Mouse (Mus musculus) c-Kit-positive CD71-positive TER-119-positive erythroid progenitor cells, embryonic 14.5 days (primary cell): ENCODE measurements around the gene Arhgap1.

ENCODE experiments used
- DNase-seq: peaks from one replicate; pipeline ENCODE4 v3.0.0-alpha.2; 2013; ENCODE audit warnings: low spot score

The Arhgap1 gene

DNA sequence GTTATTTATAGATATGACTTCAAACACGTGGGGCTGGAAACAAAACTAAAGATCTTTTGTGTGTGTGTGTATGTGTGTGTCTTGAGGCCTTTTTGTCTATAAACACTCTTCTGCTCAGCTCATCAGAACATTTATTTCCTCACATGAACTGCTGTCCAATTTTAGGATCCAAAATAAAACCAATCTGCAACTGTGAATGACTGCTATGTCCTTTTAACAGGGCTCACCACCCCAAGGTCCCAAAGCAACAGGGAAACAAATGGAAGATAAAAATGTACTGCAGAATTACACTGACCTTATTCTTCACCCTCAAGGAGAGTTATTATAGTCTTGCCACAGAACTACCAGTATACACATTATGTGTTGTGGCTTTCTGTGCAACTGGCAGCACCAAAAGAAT is 49.6 kb downstream of the Arhgap1 start:
- DNase-seq, result no peak

DNA sequence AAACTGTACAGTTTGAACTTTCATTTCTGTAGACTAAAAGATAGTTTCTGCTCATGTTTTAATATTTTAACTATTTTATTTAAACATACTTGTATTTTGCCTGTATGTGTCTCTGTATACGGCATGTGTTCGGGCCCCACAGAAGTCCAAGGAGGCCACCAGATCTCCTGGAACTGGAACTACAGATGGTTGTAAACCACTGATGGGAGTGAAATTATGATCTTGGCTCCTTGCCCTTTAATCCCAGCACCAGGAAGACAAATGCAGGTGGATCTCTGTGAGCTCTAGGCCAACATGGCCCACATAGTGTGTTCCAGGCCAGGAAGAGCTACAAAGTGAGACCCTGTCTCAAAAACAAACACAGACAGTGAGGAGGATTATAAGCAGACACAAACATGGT is 51.7 kb downstream of the Arhgap1 start:
- no peak for DNase-seq

- no peak for DNase-seq
Measured at GRCm38 (mm10) chr2:91705736-91706135, 56.1 kb downstream of the Arhgap1 start.

DNA sequence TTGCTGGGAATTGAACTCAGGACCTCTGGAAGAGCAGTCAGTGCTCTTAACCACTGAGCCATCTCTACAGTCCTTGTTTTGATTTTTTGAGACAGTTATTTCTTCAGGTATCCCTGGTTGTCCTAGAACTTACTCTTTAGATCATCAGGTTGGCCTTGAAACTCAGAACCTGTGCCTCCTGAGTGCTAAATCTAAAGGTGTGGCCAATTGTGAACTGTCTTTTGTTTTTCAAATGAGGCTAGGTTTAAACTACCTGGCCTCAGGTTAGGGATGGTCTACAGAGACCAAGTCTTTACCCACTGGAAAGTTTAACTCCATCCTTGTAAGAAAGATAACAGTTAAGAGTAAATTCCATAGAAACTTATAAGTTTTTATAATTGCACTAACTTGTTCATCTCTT is 56.8 kb downstream of the Arhgap1 start:
- DNase-seq, result no peak

DNA sequence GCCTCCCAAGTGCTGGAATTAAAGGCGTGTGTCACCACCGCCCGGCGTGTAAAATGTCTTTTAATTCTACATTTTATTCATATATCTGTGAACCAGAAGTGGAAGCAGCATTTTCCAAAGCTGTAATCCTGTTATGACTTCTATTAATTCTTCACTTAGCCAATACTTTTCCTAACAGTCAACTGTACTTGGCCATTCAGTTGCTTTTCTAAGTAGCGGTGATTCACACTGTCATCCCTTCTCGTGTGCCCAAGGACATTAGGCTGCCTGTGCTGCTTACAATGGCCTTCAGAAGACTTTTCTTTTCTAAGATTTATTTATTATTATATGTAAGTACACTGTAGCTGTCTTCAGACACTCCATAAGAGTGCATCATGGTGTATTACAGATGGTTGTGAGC is 58.7 kb downstream of the Arhgap1 start:
- no peak for DNase-seq

- peak; percentile 90 for DNase-seq
Measured at GRCm38 (mm10) chr2:91710272-91711234, 60.9 kb downstream of the Arhgap1 start, which contains the start of the genes Atg13 and Harbi1. Atg13 (minus strand) TSS chr2:91710576. Harbi1 (plus strand) TSS chr2:91710852.

DNA sequence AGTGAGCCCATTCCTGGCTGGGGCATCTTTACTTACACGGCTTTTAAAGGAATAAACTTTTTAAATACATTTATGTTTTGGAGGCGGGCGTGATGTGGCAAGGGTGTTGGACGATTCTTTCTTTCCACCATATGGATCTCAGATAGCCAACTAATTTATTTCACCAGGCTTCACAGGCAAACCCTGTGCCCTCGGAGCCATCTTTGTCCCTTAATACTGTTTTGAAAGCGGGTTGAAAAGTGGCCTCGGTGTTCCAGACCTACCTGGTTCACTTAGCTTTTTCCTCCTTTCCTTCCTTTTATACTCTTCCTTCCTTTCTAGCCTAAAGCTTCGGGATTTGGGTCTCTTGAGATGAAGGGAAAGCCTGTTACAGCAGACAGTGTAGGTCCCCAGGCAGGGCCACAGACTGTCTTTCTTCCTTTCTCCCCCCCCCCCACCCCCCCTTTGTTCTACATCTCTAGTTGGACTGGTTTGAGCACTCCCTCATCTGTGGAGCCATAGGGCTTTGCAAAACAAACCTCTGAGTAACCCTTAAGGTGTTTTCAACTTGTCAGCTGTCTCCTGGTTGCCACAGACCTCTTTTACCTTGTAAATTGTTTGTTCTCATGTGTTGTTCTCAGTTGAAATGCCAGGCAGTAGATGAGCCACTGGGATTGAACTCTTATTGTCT is 61.7 kb downstream of the Arhgap1 start:
- DNase-seq, result no peak

- no peak for DNase-seq
Measured at GRCm38 (mm10) chr2:91714921-91715320, 65.3 kb downstream of the Arhgap1 start.

GRCm38 (mm10) chr2:91718276-91718675 is 68.6 kb downstream of the Arhgap1 start:
- DNase-seq, result no peak
